Mouse (Mus musculus) bone marrow, adult 2 months (tissue): ENCODE results near the gene Traf1. TPM values are rescaled to one million over a fixed set of nuclear protein-coding genes. Genes with fewer than 3 reads are reported as not detected.

ENCODE experiments used
- H3K27ac ChIP-seq: fragments of 200-500 bp; 2 replicates; pipeline ENCODE4 v1.5.1; 2012; ENCODE audit warnings: low read depth, mild to moderate bottlenecking, control low read depth, inconsistent platforms, low read length; ENCODE audit not compliant: control insufficient read depth, poor library complexity, insufficient read depth
- H3K4me1 ChIP-seq: fragments of 200-500 bp; 2 replicates; pipeline ENCODE4 v1.6.1; 2011; ENCODE audit warnings: low read length; ENCODE audit not compliant: control insufficient read depth, insufficient read depth
- H3K4me3 ChIP-seq: fragments of 200-500 bp; replicated peaks from 2 replicates; pipeline ENCODE3; 2011; ENCODE audit warnings: mild to moderate bottlenecking, low read depth, low read length, control low read depth; ENCODE audit not compliant: control insufficient read depth
- CTCF ChIP-seq: fragments of 200-500 bp; IDR thresholded peaks from 2 replicates; pipeline ENCODE4 v1.5.1; 2011; ENCODE audit warnings: low read length, control low read depth; ENCODE audit not compliant: control insufficient read depth, insufficient read depth
- POLR2A ChIP-seq: fragments of 200-500 bp; IDR thresholded peaks from 2 replicates; pipeline ENCODE4 v1.6.1; 2011; ENCODE audit warnings: low read depth, mild to moderate bottlenecking, control low read depth, low read length, borderline replicate concordance; ENCODE audit not compliant: control insufficient read depth
- WGBS: fragments of 180-500 bp; shearing (Covaris S2); methylation state at CpG from one replicate; pipeline ENCODE4 v1.1.7; 2018; 5-methylcytosine and 5-hydroxymethylcytosine counted together
- polyA plus RNA-seq: library from polyadenylated mRNA; stranded (reverse); fragments of >200 nt; gene quantifications from 2 replicates; pipeline ENCODE4 v1.2.4, GENCODE M21; 2011; ENCODE audit warnings: low replicate concordance; ENCODE audit not compliant: missing spikeins, insufficient read depth, insufficient read length

Gene Traf1
- polyA plus RNA-seq, 1 experiment, result 9.8 TPM

DNA sequence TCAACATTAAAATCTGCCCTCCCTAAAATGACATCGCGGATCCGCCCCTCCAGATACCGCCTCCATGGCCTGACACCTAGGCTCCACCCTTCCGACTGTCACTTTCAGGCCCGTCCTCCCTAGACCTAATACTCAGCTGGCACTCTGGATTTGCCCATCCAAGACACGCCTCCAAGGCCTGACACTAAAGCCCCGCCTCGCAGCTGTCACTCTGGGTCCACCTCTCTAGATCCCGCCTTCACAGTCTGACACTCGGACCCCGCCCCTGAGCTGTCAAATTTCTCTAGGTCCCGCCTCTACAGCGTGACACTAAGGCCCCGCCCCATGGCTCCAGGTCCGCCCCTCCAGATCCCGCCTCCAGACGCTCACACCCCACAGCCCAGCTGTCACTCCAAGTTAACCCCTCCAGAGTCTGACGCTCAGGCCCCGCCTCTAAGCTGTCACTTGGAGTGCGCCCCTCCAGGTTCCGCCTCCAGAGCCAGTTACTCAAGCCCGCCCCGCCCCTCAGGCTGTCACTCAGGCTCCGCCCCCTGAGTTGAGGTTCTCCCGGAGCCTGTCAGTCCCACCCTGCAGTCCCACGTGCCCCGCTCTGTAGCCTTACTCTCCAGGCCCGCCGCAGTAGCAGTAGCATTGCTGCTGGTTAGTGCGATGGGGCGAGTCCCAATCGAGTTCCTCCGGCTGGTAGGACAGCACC, 56.6 kb downstream of the Traf1 start:
- Histone ChIP-seq H3K27ac (peak overlapping the region; percentile 60), H3K4me1 (peaks cover 1% of the 10 kb centered on the region), H3K4me3 (peak overlapping the region; percentile 57)
- TF ChIP-seq POLR2A (0 out of 2 replicates have a peak, but pooled peaks have one; percentile 44), CTCF (no peak)
- 2% methylated on average over 34 of the region's 34 CpGs for WGBS

DNA sequence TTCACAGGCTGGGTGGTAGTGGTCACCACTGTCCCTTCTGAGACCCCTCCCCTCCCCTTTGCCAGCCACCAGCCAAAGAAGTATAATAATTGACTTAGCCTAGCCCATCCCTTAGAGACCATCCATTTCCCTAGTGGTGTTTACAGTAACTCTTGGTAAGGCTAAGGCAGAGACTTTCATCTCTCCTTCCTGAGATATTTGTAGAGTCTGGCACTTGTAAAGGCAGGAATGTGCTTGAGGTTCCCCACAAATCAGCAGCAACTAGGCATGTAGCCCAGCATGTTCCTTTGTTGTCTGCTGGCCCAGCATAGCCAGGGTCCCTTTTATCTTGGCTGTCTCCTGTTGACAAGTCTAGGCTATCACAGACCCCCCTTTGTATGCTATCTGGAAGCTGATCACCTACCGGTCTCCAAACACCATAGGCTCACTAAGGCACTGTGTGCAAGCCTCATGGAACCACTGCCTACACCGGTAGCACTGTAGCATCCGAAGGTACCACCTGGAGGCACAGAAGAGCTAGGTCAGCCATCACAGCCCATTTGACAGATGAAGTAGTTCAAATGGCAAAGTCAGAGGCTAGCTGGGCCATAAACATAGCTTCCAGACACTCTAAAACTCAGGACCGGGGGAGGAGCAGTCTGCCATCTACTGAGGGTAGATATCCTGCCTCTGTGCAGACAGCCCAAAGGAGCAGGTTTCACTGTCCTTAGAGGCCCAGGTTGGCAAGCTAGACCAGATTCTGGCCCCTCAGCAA, 57.7 kb downstream of the Traf1 start:
- WGBS, result 85% methylated on average over 4 of the region's 4 CpGs
- H3K27ac ChIP-seq, result no peak overlapping the region
- peaks cover 1% of the 10 kb centered on the region for H3K4me1 ChIP-seq
- TF ChIP-seq POLR2A (no peak), CTCF (no peak)
- no peak overlapping the region for H3K4me3 ChIP-seq

DNA sequence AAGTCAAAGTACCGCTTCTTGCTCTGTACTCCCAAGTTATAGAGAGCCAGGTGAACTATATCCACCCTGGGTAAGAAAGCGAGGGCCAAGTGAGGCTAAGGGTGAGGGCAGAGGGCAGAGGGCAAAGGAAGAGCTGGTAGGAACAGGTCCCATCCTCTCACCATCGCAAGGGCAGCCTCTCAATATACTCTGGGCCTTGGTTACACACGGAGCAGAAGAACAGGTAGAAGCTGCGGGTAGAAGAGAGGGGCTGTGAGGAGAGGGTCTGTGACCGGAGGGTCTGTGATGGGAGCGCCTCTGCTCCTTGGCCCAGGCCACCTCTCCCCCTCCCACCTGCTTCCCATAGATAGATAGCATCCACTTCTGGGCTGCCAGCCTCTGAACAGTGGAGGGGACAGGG, 58.4 kb downstream of the Traf1 start:
- WGBS, result 86% methylated on average over 7 of the region's 7 CpGs
- peaks cover 1% of the 10 kb centered on the region for H3K4me1 ChIP-seq
- no peak overlapping the region for H3K4me3 ChIP-seq
- no peak for TF ChIP-seq CTCF
- no peak for TF ChIP-seq POLR2A
- H3K27ac ChIP-seq, result 0 out of 2 replicates have a peak overlapping the region, but pooled peaks have one; percentile 11

DNA sequence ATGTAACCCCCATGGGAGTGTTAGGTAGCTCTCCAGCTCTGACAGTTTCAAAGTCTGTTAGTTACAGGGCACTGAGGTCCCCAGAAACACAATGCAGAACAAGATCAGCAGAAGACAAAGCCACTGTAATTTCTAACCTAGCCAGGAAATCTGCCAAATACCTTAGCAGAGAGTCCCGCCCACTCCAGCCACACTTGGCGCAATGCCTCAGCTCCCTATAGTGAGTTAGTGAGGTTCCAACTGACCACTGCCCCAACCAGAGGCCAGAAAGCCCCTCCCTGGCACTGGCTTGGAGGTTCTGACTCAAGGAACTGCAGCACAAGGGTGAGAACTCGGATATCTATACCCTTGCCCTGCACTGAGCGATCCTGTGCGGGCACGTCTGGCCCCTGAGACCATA, 58.8 kb downstream of the Traf1 start:
- TF ChIP-seq CTCF (no peak), POLR2A (no peak)
- Histone ChIP-seq H3K4me1 (peaks cover 1% of the 10 kb centered on the region), H3K4me3 (no peak overlapping the region), H3K27ac (no peak overlapping the region)
- WGBS, result 84% methylated on average over 6 of the region's 6 CpGs

DNA sequence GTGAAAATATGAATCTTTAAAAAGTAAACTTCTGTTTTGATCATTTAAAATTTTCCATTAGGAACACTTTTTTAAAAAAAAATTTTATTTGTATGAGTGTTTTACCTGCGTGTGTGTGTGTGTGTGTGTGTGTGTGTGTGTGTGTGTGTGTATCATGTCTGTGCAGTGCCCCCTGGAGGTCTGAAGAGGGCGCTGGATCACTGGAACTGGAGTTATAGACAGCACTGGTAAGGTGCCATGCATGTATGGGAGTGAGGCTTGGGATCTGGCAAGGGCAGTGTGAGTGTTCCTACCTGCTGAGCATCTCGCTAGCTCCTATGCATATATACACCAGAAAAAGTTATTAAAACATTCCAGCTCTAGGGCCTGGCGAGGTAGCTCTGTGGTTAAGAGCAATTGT, 59.8 kb downstream of the Traf1 start:
- WGBS, result 81% methylated on average over 4 of the region's 4 CpGs
- Histone ChIP-seq H3K4me3 (no peak overlapping the region), H3K27ac (no peak overlapping the region), H3K4me1 (peaks cover 1% of the 10 kb centered on the region)
- TF ChIP-seq CTCF, result no peak
- no peak for TF ChIP-seq POLR2A

DNA sequence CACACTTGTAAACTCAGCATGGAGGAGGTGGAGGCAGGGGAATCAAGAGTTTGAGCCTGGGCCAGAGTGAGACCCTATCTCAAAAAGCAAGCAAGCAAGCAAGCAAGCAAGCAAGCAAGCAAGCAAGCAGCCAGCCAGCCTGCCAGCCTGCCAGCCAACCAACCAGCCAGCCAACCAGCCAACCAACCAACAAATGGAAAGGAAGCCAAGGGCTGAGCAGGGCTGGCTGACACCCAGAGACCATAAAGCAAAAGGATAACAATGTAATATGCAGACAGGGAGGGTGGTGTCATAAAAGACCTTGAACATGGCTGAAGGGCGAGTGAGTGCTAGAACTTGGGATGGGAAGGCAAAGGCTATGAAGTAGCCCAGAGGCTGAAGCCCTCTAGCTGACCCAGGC, 61.2 kb downstream of the Traf1 start:
- WGBS, result 77% methylated on average over 1 of the region's 1 CpGs
- TF ChIP-seq CTCF (no peak), POLR2A (no peak)
- H3K4me3 ChIP-seq, result no peak overlapping the region
- H3K4me1 ChIP-seq, result no peaks in the 10 kb centered on the region; the same call in 1 of the 2 replicates
- no peak overlapping the region for H3K27ac ChIP-seq

DNA sequence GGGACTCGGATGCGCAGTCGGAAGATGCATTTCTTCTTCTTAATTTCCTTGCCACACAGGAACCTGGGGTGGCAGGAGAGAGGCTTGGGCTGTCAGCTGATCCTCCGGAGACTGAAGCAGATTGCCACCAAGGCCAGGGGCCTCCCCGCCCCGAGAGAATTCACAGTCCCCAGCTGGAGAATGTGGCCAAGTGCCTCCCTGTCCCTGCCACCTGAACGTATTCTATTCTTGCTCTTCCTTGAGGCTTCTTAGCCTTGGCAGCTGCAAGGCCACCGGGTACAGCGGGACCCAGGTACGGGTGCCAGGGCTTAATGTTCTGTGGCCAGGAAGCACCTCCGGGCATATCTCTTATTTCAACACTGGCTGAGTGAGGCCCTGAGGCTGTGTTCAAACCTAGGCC, 61.9 kb downstream of the Traf1 start:
- Histone ChIP-seq H3K4me3 (no peak overlapping the region), H3K4me1 (no peaks in the 10 kb centered on the region; the same call in 1 of the 2 replicates), H3K27ac (no peak overlapping the region)
- TF ChIP-seq CTCF (no peak), POLR2A (no peak)
- 91% methylated on average over 11 of the region's 11 CpGs for WGBS

DNA sequence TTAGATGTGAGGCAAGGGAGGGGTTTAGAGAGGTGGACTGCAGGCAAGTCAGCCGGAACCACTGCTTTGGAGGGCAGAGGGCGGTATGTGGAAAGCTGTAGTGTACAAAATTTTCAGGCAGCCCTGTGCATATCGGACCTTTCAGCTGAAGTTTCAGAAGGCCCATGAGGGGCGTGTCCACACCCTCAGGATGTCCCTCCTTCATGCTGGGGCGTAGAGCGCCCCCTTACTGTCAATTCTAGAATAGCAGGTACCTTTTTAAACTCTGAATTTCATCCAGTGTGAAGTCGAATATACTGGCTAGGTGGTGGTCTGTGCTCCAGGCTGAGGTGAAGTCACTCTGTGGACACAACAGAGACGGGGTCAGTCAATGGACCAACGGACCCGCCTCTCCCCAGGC, 63.8 kb downstream of the Traf1 start:
- 47% methylated on average over 10 of the region's 10 CpGs for WGBS
- no peak for TF ChIP-seq POLR2A
- TF ChIP-seq CTCF, result peak; percentile 54
- Histone ChIP-seq H3K4me3 (no peak overlapping the region), H3K4me1 (no peaks in the 10 kb centered on the region), H3K27ac (no peak overlapping the region)
